Mouse (Mus musculus) gastrocnemius, adult 18-20 months (tissue): Measurements from ENCODE around the gene Zfp106. TPM values are rescaled to one million over a fixed set of nuclear protein-coding genes. Genes with fewer than 3 reads are reported as not detected.
A peak's percentile ranks its signal among the peaks of the same experiment; 100 is the strongest.

ENCODE experiments used
- DNase-seq: peaks from one replicate; pipeline ENCODE4 v3.0.0; 2021; ENCODE audit warnings: low spot score
- total RNA-seq, 2 experiments: library from RNA; stranded (reverse); gene quantifications; 2 replicates each; pipeline ENCODE4 v1.2.3; 2021

The Zfp106 gene
- total RNA-seq, 2 experiments from 2014 or later = 690 to 739 TPM

GRCm38 (mm10) chr2:120558813-120559212 lies 4.8 kb downstream of the Zfp106 start:
- no peak for DNase-seq

- DNase-seq = no peak
Observed at GRCm38 (mm10) chr2:120556868-120557267, 6.8 kb downstream of the Zfp106 start.

- no peak for DNase-seq
Observed at GRCm38 (mm10) chr2:120544732-120545131, 18.9 kb downstream of the Zfp106 start.

GRCm38 (mm10) chr2:120539778-120540208 lies 23.9 kb downstream of the Zfp106 start:
- peak; percentile 94 for DNase-seq

GRCm38 (mm10) chr2:120539333-120539732 lies 24.3 kb downstream of the Zfp106 start:
- peak; percentile 25 for DNase-seq

- peak; percentile 31 for DNase-seq
Observed at GRCm38 (mm10) chr2:120531223-120531622, 32.4 kb downstream of the Zfp106 start.

GRCm38 (mm10) chr2:120529531-120529930 lies 34.1 kb downstream of the Zfp106 start:
- DNase-seq = no peak

GRCm38 (mm10) chr2:120526771-120527170 lies 36.9 kb downstream of the Zfp106 start:
- DNase-seq = no peak

GRCm38 (mm10) chr2:120518547-120519210 lies 45.0 kb downstream of the Zfp106 start:
- peak; percentile 18 for DNase-seq

- no peak for DNase-seq
Observed at GRCm38 (mm10) chr2:120514181-120514580, 49.5 kb downstream of the Zfp106 start.

- no peak for DNase-seq
Observed at GRCm38 (mm10) chr2:120503992-120504391, 59.7 kb downstream of the Zfp106 start.

GRCm38 (mm10) chr2:120503094-120503493 lies 60.5 kb downstream of the Zfp106 start:
- no peak for DNase-seq

- no peak for DNase-seq
Observed at GRCm38 (mm10) chr2:120502605-120502990, 61.0 kb downstream of the Zfp106 start.

GRCm38 (mm10) chr2:120501931-120502604 lies 61.6 kb downstream of the Zfp106 start:
- DNase-seq = no peak

- no peak for DNase-seq
Observed at GRCm38 (mm10) chr2:120501136-120501918, 62.3 kb downstream of the Zfp106 start.

- DNase-seq = no peak
Observed at GRCm38 (mm10) chr2:120499971-120500471, 63.6 kb downstream of the Zfp106 start.

- DNase-seq = no peak
Observed at GRCm38 (mm10) chr2:120496511-120496910, 67.1 kb downstream of the Zfp106 start.

GRCm38 (mm10) chr2:120493254-120493653 lies 70.4 kb downstream of the Zfp106 start:
- no peak for DNase-seq

- DNase-seq = no peak
Observed at GRCm38 (mm10) chr2:120484241-120484640, 79.4 kb downstream of the Zfp106 start.

- DNase-seq = peak; percentile 65
Observed at GRCm38 (mm10) chr2:120482506-120483389, 80.9 kb downstream of the Zfp106 start.

GRCm38 (mm10) chr2:120481921-120482320 lies 81.7 kb downstream of the Zfp106 start:
- no peak for DNase-seq
